Mouse (Mus musculus) stomach, embryonic 15.5 days (tissue): ENCODE measurements around the gene Opa3. TPM values are rescaled to one million over a fixed set of nuclear protein-coding genes. Genes with fewer than 3 reads are reported as not detected.

Experiments
- ATAC-seq: fragments of 200-750 bp; cut with Nextera tagmentation; 2 replicates; pipeline ENCODE4 v1.8.0; 2017; ENCODE audit warnings: low read depth, moderate number of reproducible peaks, moderate TSS enrichment; ENCODE audit not compliant: insufficient read depth, low FRiP score
- H3K27ac ChIP-seq: fragments of 300-500 bp; sonication (generic); 2 replicates; pipeline ENCODE4 v1.5.1; 2015; ENCODE audit warnings: mild to moderate bottlenecking, inconsistent platforms
- H3K27me3 ChIP-seq: fragments of 300-500 bp; sonication (generic); replicated peaks from 2 replicates; pipeline ENCODE4 v1.6.1; 2015; ENCODE audit warnings: inconsistent platforms
- H3K36me3 ChIP-seq: fragments of 300-500 bp; sonication (generic); 2 replicates; pipeline ENCODE4 v1.6.1; 2015; ENCODE audit warnings: inconsistent platforms
- H3K4me1 ChIP-seq: fragments of 300-500 bp; sonication (generic); 2 replicates; pipeline ENCODE4 v1.6.1; 2015; ENCODE audit warnings: inconsistent platforms
- H3K4me2 ChIP-seq: fragments of 300-500 bp; sonication (generic); 2 replicates; pipeline ENCODE4 v1.6.1; 2015; ENCODE audit warnings: mild to moderate bottlenecking, inconsistent platforms
- H3K4me3 ChIP-seq: fragments of 300-500 bp; sonication (generic); replicated peaks from 2 replicates; pipeline ENCODE4 v1.5.1; 2015; ENCODE audit warnings: inconsistent platforms
- H3K9ac ChIP-seq: fragments of 300-500 bp; sonication (generic); 2 replicates; pipeline ENCODE4 v1.6.1; 2015; ENCODE audit warnings: inconsistent platforms
- H3K9me3 ChIP-seq: fragments of 300-500 bp; sonication (generic); 2 replicates; pipeline ENCODE4 v1.6.1; 2016; ENCODE audit warnings: inconsistent platforms
- WGBS: fragments of 180-500 bp; shearing (Covaris S2); methylation state at CpG from one replicate; pipeline ENCODE4 v1.1.7; 2015; 5-methylcytosine and 5-hydroxymethylcytosine counted together
- polyA plus RNA-seq: library from polyadenylated mRNA; unstranded; fragments of >200 nt; fragmentation: Nextera tagmentation; extraction: Ambion mirVana; gene quantifications from 2 replicates; pipeline ENCODE4 v1.2.1, GENCODE M21; 2015

Opa3 gene
- polyA plus RNA-seq, result 32.3 and 34.5 TPM in 2 replicates

DNA sequence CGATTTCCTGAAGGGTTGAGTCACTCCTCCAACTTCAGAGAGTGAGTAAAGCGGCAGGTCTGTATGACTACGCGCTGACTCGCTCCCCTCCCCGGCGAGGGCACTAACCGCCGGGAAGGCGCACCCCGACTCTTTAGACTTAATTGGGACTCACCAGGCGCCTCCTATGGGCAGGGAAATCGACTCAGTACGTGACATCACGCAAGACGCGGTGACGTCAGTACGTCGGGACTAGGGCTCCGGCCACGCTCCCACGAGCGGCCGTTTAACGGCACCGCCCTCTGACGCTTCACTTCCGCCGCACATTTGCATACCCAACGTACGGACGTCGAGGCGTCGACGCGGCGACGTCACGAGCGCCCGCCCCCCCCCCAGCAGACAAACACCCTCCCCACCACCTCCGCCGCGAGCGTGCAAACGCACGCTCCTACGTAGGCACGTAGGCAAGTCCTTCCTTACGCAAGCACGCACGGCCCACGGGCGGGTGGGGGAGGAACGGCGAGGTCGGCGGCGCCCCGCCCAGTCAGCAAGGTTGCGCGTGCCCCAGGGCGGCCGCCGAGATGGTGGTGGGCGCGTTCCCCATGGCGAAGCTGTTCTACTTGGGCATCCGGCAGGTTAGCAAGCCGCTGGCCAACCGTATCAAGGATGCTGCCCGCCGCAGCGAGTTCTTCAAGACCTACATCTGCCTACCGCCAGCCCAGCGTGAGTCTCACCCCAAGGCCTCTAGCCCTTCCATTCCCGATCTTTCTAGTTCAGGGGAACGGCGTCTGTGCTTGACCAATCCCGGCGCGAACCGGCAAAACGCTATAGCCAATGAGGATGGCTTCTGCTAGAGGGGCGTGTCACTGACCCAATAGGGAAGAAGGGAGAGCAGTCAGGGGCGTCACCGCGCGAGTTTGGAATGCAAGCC, at the start of gene Opa3:
Opa3 (plus strand) TSS at position 452 of the 910 bp plus-strand sequence.
- peak; percentile 91 for ATAC-seq
- Histone ChIP-seq H3K4me3 (peak within 1 kb of the TSS; percentile 65), H3K27me3 (no peaks in the 10 kb centered on the region), H3K4me2 (peak within 1 kb of the TSS; percentile 87), H3K9me3 (no peaks in the 10 kb centered on the region), H3K9ac (peak within 1 kb of the TSS; percentile 60), H3K4me1 (peaks cover 16% of the 10 kb centered on the region; the same call in 1 of the 2 replicates), H3K36me3 (no peaks in the 10 kb centered on the region), H3K27ac (peak within 1 kb of the TSS; percentile 99)
- under 1% methylated on average over 91 of the region's 91 CpGs for WGBS

DNA sequence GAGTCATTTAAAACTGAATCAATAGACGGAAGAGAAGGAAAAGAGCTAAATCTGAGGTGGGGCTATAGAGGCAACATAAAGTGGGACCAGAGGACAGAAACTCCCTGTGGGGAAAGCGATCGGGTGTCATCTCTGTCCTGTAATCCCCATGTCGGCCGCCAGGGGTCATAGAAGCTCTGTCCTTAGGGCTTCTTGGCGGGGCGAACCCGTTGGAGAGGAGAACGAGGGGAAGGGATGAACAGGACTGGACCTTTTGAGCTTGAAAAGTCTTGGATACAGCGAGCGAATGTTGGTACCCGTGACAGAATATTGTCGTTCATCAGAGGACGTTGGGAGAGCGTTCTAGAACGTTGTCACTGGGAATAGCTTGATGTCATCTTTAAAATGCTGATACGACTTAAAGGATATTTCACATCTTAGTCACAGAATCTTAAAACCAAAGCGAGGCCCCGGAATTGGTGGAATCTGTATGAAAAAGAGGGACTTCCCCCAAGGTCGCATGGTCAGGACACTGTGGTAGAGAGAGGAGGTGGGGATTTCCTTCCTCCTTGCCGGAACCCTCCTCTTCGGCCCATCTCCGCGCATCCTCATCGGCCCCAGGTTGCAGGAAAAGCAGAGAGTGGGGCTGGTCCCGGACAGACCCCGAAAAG, 49.6 kb upstream of the Opa3 start:
- WGBS, result 6% methylated on average over 27 of the region's 27 CpGs
- Histone ChIP-seq H3K9me3 (no peaks in the 10 kb centered on the region), H3K4me1 (peaks cover 30% of the 10 kb centered on the region), H3K27me3 (peaks cover 51% of the 10 kb centered on the region), H3K4me2 (peak overlapping the region; percentile 47), H3K27ac (no peak overlapping the region), H3K4me3 (peak overlapping the region; percentile 12; the same call in 1 of the 2 replicates), H3K9ac (no peak overlapping the region), H3K36me3 (no peaks in the 10 kb centered on the region)
- no peak for ATAC-seq

- H3K27me3 ChIP-seq, result peaks cover 51% of the 10 kb centered on the region
- peak overlapping the region; percentile 12 for H3K4me3 ChIP-seq
- WGBS, result under 1% methylated on average over 32 of the region's 32 CpGs
- H3K27ac ChIP-seq, result no peak overlapping the region
- peaks cover 30% of the 10 kb centered on the region for H3K4me1 ChIP-seq
- H3K36me3 ChIP-seq, result 0 out of 2 replicates have a peak, but pooled peaks cover 2% of the 10 kb centered on the region
- no peaks in the 10 kb centered on the region for H3K9me3 ChIP-seq
- H3K9ac ChIP-seq, result no peak overlapping the region
- peak overlapping the region; percentile 47 for H3K4me2 ChIP-seq
- no peak for ATAC-seq
Measured at GRCm38 (mm10) chr7:19179173-19179572, 49.0 kb upstream of the Opa3 start.

DNA sequence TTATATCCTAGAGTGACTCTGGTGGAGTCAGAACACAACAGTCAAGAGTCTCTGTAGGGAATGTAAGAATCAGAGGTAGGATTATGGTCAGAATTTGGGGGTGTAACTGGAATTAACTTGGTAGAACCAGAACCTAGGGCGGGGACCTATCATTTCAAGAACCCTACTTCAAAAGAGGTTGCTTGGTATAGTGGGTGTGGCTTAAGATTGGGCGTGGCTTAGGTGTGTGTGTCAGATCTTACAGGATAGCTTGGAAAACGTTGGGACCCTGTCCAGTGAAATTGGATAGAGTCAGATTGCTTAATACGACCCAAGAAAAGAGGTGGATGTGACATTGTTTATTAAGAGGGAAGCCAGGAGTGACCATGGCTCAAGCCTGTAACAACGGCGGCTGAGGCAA, 48.2 kb upstream of the Opa3 start:
- 36% methylated on average over 6 of the region's 6 CpGs for WGBS
- ATAC-seq, result no peak
- Histone ChIP-seq H3K9me3 (no peaks in the 10 kb centered on the region), H3K36me3 (0 out of 2 replicates have a peak, but pooled peaks cover 2% of the 10 kb centered on the region), H3K4me1 (peaks cover 33% of the 10 kb centered on the region), H3K9ac (no peak overlapping the region), H3K4me2 (peak overlapping the region; percentile 47; the same call in 1 of the 2 replicates), H3K27me3 (peaks cover 51% of the 10 kb centered on the region), H3K27ac (no peak overlapping the region), H3K4me3 (no peak overlapping the region)

GRCm38 (mm10) chr7:19180862-19181429, 47.2 kb upstream of the Opa3 start:
- H3K27ac ChIP-seq, result peak overlapping the region; percentile 18; the same call in 1 of the 2 replicates
- peaks cover 31% of the 10 kb centered on the region for H3K4me1 ChIP-seq
- under 1% methylated on average over 27 of the region's 27 CpGs for WGBS
- 0 out of 2 replicates have a peak, but pooled peaks cover 2% of the 10 kb centered on the region for H3K36me3 ChIP-seq
- peak overlapping the region; percentile 60 for H3K4me3 ChIP-seq
- peaks cover 44% of the 10 kb centered on the region for H3K27me3 ChIP-seq
- H3K9ac ChIP-seq, result peak overlapping the region; percentile 31; the same call in 1 of the 2 replicates
- H3K9me3 ChIP-seq, result no peaks in the 10 kb centered on the region
- ATAC-seq, result peak; percentile 28; the same call in 1 of the 2 replicates
- peak overlapping the region; percentile 85 for H3K4me2 ChIP-seq

DNA sequence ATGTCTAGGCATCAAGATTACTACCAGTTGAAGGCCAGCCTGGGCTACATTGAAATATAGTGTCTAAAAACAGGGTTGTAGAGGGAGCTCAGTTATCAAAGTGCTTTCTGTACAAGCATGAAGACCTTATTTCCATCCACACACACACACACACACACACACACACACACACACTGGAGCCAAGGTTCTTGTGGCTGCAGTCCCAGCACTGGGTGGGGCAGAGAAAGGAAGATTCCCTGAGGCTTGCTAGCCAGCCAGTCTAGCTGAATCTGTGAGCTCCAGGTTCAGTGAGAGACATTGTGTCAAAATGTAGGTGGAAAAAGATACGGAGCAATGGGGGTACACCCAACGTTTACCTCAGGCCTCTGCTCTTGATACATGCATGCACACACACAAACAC, 43.9 kb upstream of the Opa3 start:
- Histone ChIP-seq H3K4me3 (no peak overlapping the region), H3K36me3 (0 out of 2 replicates have a peak, but pooled peaks cover 2% of the 10 kb centered on the region), H3K4me1 (peaks cover 22% of the 10 kb centered on the region), H3K27ac (no peak overlapping the region), H3K9me3 (no peaks in the 10 kb centered on the region), H3K4me2 (no peak overlapping the region), H3K27me3 (peaks cover 12% of the 10 kb centered on the region), H3K9ac (no peak overlapping the region)
- WGBS, result 82% methylated on average over 2 of the region's 2 CpGs
- ATAC-seq, result no peak

DNA sequence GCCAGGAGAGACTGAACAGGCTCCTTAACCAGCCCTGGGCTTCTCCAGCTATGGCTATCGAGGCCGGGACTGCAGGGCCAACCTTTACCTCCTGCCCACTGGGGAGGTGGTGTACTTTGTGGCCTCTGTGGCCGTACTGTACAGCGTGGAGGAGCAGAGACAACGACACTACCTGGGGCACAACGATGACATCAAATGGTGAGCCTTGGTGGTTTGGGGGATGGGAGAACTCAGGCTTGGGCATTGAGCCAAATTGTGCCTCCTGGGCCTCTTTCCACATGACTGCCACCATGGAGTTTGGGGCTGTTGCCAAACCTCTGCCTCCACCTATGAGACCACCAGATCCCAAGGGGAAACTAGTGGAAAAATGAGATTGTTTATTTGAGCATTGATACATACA, 43.4 kb upstream of the Opa3 start:
- Histone ChIP-seq H3K9ac (peak overlapping the region; percentile 19; the same call in 1 of the 2 replicates), H3K27me3 (peaks cover 7% of the 10 kb centered on the region), H3K4me1 (peaks cover 17% of the 10 kb centered on the region), H3K4me2 (no peak overlapping the region), H3K27ac (no peak overlapping the region), H3K9me3 (no peaks in the 10 kb centered on the region), H3K36me3 (0 out of 2 replicates have a peak, but pooled peaks cover 2% of the 10 kb centered on the region), H3K4me3 (no peak overlapping the region)
- ATAC-seq, result no peak
- 78% methylated on average over 6 of the region's 6 CpGs for WGBS

GRCm38 (mm10) chr7:19194676-19195075, 33.5 kb upstream of the Opa3 start:
- peaks cover 25% of the 10 kb centered on the region for H3K36me3 ChIP-seq
- no peaks in the 10 kb centered on the region for H3K9me3 ChIP-seq
- no peak overlapping the region for H3K27ac ChIP-seq
- ATAC-seq, result no peak
- no peaks in the 10 kb centered on the region for H3K4me1 ChIP-seq
- no peak overlapping the region for H3K4me3 ChIP-seq
- H3K27me3 ChIP-seq, result no peaks in the 10 kb centered on the region
- H3K4me2 ChIP-seq, result no peak overlapping the region
- WGBS, result 95% methylated on average over 4 of the region's 4 CpGs
- H3K9ac ChIP-seq, result no peak overlapping the region

DNA sequence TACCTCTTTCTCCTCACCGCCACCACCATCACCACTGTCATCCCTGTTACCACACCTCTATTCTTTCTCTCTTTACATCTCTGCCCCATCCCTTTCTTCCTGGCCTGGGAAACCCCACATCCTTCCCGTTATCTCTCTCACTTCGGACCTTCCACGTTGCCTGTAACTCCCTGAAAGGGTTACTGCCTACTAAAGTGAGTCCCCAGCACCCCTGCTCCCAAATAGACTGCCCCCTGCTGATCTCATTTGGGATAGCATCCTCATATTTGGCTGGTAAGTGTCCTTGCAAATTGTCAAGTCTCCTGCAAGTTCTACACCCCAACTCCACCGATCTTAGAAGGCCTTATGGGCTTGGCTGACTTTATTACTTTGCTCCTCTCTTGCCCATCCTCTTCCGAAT, 31.5 kb upstream of the Opa3 start:
- Histone ChIP-seq H3K4me2 (no peak overlapping the region), H3K36me3 (peaks cover 25% of the 10 kb centered on the region), H3K9ac (no peak overlapping the region), H3K27me3 (no peaks in the 10 kb centered on the region), H3K27ac (no peak overlapping the region), H3K4me1 (no peaks in the 10 kb centered on the region), H3K4me3 (no peak overlapping the region), H3K9me3 (no peaks in the 10 kb centered on the region)
- ATAC-seq, result no peak
- WGBS, result 54% methylated on average over 6 of the region's 6 CpGs

DNA sequence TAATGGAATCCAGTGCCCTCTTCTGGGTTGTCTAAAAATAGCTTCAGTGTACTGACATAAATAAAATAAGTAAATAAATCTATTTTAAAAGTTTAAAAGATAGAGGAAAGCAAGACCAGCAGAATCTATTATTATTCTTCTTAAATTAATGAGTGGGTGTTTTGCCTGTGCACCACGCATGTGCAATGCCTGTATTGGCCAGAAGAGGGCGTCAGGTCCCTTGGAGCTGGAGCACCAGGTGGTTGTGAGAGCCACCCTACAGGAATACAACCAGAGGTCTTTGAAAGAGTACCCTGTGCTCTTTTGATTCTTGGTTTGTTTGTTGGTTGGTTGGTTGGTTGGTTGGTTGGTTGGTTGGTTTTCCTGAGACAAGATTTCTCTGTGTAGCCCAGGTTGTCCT, 30.1 kb upstream of the Opa3 start:
- Histone ChIP-seq H3K4me2 (no peak overlapping the region), H3K9ac (no peak overlapping the region), H3K9me3 (no peaks in the 10 kb centered on the region), H3K27me3 (no peaks in the 10 kb centered on the region), H3K4me1 (no peaks in the 10 kb centered on the region), H3K27ac (no peak overlapping the region), H3K4me3 (no peak overlapping the region), H3K36me3 (peaks cover 25% of the 10 kb centered on the region)
- no peak for ATAC-seq
- WGBS, result 30% methylated on average over 2 of the region's 2 CpGs

- H3K27me3 ChIP-seq, result no peaks in the 10 kb centered on the region
- no peak overlapping the region for H3K4me2 ChIP-seq
- no peaks in the 10 kb centered on the region for H3K4me1 ChIP-seq
- WGBS, result 73% methylated on average over 15 of the region's 15 CpGs
- no peaks in the 10 kb centered on the region for H3K9me3 ChIP-seq
- H3K36me3 ChIP-seq, result peaks cover 8% of the 10 kb centered on the region; the same call in 1 of the 2 replicates
- no peak for ATAC-seq
- no peak overlapping the region for H3K27ac ChIP-seq
- H3K4me3 ChIP-seq, result no peak overlapping the region
- H3K9ac ChIP-seq, result no peak overlapping the region
Measured at GRCm38 (mm10) chr7:19201660-19202059, 26.5 kb upstream of the Opa3 start.
